Mouse (Mus musculus) ES-Bruce4 (cell line): ENCODE data around the gene Fmnl1.

Experiments
- CTCF ChIP-seq: IDR thresholded peaks from one replicate; pipeline ENCODE4 v1.8.1; 2011; ENCODE audit warnings: low read depth, low read length
- EP300 ChIP-seq: IDR thresholded peaks from 2 replicates; pipeline ENCODE4 v1.6.1; 2011; ENCODE audit warnings: low read depth, low read length; ENCODE audit not compliant: insufficient read depth
- POLR2A ChIP-seq: IDR thresholded peaks from one replicate; pipeline ENCODE4 v1.8.1; 2011; ENCODE audit warnings: low read length; ENCODE audit not compliant: insufficient read depth

DNA sequence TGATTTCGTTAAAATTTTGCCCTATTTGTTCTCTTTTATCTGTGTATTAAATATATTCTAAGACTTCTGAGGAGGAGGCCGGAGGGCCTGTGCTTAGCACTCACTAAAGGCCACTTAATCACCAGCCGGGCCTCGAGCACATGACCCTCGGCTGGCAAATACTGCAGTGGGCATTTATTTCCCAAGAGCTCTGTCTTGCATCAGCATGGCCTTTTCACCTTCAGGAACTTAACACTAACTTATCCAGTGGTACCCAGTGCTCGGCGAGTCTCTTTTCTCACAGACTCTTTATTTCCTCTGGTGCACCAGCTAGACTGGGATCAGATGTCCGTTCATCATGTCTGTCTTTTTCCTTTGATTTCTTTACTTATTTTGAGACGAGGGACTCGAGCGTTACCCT is 10.2 kb upstream of the Fmnl1 start:
- TF ChIP-seq CTCF (no peak), POLR2A (no peak), EP300 (no peak)
